Mouse (Mus musculus) granulocyte monocyte progenitor cell, adult 5-6 weeks (primary cell): ENCODE results near the gene Banp. TPM values are rescaled to one million over a fixed set of nuclear protein-coding genes. Genes with fewer than 3 reads are reported as not detected.

Experiments
- ATAC-seq: replicated peaks from 2 replicates; pipeline ENCODE4 v1.8.0; 2016; ENCODE audit warnings: mild to moderate bottlenecking, moderate TSS enrichment, inconsistent platforms; ENCODE audit not compliant: poor library complexity, severe bottlenecking
- total RNA-seq, 2 experiments: library from RNA; stranded (forward) in 1 of 2; stranded (reverse) in 1 of 2; fragments of 200-712, 200-1000 nt in 1 of 2; fragments of >200 nt in 1 of 2; fragmentation: Nextera tagmentation in 1 of 2; gene quantifications; 2 replicates each; pipeline ENCODE4 v1.2.3; 2014 to 2017

Banp gene
- total RNA-seq, 2 experiments from 2014 or later = 16.4 to 31.1 TPM

DNA sequence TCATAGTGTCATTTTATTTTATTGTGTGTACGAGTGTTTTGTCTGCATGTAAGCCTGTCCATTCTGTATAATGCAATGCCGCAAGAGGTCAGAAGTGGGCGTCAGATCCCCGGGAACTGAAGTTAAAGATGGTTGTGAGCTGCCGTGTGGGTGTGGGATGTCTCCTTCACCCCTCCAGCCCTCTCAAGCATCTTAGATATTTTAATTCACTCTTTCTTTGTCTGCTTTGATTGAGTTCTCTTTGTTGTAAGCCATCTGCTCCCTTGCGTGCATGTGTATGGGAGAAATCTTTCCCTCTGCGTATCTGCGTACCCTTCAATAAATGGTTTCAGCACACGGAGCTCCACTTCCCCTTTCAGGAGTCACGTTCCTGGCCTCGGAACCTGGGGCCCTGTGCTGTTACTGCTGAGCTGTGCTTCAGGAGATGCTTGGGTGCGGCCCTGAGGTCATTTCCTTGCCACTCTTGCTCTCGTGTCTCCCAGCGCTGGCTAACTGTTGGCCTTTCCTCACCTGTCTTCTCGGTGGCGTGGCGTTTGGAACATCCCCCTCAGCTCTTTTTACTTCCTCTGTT lies 22.0 kb downstream of the Banp start:
- peak; percentile 74 for ATAC-seq

DNA sequence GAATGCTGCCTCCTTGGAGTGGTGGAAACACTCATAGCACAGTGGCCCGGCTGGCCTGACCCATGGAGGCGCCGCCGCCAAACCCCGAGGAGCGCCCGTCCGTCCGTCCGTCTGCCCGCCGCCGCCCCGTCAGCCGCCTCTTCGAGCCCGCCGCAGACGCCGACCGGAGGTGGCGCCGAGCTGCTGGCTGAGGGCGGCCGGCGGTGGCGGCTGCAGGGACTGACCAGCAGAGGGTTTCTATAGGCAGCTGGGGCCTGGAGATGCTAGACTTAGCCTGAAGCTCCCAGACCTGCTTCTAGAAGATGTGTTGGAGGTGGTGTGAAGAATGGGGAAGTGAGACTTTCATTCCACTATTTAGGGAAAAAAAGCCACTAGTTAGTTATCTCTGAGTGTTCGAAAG lies 24.4 kb downstream of the Banp start:
- peak; percentile 72 for ATAC-seq

DNA sequence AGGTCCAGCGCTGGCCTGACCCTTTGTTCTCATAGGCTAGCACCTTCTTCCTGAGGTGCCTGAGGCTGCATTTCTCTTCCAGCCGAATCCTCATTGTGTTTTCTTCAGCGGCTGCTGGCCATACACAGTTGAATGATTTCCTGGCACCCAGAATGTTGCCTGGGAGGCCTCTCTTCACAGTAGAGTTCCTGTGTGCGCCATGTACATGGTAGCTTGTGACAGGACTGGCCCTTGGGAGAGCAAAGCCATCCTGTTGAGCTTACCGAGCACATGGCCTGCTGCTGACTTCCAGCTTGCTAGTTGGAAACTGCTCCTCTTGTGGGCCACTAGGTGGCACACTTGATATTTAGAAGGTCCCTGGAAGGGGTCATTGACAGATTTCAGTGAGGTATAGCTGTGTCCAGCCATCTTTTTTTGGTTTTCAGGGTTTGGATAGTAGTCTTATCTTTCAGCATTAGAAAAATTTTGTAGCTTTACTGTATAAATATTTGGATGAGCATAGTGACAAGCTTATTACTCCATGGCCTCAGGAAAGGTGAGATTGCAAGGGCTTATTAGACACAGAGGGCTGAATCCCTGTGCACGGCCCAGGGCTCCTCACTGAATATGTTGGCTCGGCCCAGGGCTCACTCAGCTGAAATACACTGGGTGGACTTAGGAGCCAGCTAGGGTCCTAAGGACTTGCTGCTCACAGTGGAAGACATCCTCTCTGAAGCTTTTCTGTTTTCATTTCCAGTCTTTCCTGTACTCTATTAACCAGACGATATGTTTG lies 28.5 kb downstream of the Banp start:
- ATAC-seq = peak; percentile 63; the same call in 1 of the 2 replicates

DNA sequence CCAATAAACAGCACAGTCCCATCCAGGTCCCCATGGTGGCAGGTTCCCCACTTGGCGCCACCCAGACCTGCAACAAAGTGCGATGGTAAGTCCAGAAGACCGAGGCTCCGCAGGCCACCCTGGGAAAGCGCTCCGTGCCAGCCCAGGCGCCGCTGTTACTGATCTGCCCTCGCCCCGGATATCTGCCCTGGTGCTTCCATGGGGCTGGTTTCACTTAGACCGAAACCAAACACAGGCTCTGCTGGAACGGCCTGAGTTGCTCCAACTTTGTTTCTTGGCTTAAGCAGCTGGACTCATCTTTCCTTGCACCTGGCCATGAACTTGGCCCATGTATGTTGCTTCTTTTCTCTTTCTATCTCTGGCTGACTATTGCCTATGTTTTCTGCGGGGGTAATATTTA lies 29.1 kb downstream of the Banp start:
- ATAC-seq = no peak

DNA sequence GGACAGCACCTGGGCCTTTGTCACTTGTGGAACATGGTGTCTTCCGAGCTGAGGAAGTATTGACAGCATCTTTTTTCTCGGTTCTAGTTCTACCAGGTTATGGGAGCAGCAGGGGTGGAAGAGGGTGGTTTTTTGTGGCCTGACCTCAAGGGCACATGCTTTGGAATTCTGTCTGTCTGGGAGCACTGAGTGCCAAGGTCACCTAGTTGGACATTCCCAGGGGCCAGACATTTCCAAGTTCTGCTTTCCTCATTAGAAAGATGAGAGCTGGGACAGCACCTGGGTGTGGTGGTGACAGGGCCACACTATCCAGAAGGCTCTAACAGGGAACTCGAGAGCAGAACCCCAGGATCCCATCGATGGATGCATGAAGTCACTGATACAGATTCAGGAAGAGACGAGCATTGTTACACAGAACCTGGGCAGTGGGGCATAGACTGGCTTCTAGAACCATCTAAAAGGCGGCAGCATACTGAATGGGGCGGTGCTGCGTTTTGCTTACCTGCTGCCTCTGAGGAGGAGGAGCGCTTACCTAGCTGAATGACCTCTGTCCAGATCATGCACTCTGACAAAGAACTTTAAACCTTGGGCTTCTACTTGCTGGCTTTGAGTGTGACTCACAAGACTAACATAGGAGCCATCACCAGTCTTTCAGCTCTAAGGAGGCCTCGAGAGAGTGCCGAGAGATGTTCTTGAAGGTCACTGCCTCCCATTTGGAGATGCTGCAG lies 31.4 kb downstream of the Banp start:
- no peak for ATAC-seq

DNA sequence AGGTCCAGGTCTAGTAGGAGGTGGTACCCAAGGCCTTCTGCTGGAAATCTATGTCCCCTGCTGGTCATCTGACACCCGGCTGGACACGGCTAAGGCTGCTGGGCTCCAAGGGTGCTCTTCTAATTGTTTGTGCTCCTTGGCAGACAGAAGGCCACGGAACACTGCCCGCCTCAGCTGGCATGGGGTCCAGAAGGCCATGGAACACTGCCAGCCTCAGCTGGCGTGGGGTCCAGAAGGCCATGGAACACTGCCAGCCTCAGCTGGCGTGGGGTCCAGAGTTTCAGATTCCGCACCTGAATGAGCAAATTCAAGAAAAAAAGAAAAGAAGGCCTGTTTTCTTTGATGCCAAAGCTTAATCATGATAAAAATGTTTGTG lies 32.0 kb downstream of the Banp start:
- ATAC-seq = no peak

DNA sequence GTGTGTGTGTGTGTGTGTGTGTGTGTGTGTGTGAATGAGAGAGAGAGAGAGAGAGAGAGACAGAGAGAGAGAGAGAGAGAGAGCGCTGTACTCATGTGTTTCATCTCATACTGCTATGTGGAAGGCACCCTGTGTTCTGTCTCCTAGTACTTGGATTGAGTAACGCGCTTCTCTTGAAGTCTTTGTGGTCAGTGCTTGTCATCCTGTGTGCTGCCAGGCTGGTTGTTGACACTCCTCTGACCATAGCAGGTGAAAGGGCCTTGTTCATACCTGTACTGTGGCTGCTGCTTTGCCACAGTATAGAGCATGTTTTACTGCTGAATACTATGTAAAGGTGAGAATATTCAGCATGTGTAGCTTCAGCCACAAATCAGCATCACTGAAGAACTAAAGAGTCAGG lies 36.1 kb downstream of the Banp start:
- no peak for ATAC-seq

DNA sequence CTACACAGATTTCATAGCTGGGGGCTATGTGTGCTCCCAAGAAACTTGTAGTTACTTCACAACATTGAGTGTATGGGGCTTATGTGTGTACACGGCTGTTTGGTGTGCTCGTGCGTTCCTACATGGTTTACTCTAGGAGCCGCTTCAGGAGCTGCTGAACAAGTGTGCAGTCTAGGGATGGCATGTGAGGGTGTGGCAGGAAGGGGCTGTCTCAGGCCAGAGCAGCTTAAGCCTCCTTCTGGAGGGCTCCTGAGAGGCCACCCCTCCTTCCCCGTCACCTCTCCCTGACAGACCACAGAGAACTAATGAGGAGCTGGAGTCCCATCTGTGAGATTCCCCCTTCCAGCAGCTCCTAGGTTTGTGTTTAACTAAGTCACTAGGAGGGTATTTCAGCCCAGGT lies 38.3 kb downstream of the Banp start:
- ATAC-seq = no peak

DNA sequence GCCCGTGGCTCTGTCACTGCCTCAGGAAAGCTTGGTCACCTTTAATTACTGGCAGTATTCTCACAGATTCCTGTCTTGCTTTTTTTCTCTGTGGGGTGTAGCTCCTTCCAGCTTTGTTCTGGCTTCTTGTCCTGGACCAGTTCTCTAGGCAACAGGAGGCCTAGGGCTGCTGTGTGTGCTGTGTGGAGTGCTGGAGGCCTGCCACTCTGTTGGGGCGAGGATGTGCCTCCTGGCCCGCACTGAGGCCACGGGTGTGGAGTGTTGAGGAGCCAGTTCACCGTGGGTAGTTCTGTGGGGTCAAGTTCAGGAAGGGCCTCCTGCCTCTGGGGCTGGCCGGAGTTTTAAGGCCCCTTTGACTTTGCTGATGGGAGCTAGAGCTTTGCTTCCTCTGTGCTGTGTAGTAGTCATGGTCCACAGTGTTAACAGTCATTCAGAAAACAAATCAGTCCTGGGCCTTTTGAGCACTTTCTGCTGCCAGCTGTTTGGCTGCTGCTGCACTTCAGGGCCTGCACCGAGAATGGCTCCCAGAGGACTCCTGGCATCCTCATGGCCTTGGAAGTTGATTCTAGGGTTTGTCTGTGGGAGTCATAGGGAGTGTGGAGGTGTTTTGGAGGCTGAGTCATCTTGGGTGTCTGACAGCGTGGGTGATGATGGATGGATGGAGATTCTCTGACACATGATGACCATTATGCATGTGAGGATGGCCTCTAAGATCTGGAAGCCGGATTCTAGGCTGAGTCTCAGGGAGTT lies 41.1 kb downstream of the Banp start:
- ATAC-seq = no peak

DNA sequence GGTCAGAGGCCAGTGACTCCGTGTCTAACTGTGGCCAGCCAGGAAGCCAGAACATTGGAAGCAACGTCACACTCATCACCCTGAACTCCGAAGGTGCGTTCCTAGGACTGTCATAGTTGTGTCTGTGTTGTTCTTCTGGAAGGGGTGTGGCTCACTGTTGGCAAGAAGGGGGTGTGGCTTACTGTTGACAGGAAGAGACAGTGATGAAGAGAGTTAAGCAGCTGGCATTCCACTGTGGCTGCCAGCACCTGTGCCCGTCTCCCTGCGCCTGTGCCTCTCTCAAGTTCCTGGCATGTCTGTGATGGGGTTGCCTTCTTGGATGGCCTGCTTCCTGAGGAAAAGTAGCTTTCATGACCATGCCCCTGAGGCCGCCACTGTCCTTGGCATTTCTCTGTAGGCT lies 42.1 kb downstream of the Banp start:
- ATAC-seq = no peak

DNA sequence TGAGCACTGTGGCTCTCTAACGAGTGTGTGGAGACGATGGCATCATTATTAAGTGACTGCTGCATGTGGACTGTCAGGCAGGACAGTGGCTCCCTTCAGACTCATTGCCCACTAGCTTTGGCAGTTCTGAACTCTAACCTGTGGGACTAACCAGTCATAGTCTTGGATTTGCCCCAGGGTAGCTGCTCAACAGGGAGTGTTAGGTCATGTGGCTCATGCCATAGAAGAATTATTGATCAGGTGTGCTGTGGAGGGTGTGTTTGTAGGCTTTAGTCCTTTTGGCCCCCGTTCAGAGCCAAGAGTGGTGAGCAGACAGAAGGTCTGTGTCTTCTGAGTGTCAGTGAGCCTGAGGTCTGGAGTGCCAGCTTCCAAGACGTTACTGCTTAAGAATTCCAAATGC lies 43.4 kb downstream of the Banp start:
- ATAC-seq = no peak

DNA sequence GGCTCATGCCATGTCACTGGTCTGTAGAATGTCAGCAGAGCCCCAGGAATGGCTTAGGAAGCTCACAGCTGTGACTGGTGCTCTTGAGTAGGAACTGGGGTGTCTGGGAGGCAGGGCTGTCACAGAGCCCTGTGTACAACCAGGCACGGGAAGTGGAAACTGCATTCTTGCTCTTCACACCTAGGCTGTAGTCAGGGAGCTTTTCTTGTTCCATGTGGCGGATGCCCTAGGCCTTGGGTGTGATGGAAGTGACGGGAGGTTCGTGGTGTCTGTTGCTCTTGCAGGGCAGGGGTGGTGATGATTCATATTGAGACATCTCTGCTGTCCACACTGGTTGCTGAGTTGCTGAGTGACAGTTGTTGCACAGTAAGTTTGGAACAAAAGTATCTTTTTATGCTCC lies 45.6 kb downstream of the Banp start:
- ATAC-seq = no peak

DNA sequence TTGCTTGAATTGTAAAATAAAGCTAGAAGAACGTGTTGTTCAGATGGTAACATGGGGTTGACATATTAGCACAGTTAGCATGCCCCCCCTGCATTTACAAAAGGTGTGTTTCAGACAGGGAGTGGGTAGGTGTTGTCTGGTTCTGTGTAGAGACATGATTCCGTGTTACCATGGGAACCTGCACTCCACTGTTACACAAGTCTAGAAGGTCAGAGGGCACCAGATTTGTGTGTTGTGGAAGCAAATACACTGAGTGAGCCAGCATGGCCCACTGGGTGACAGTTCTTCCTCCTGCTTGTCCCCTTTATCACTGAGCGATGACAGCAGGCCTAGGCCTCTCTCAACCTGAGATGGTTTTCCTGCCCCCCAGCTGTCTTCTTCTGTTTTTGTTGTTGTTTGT lies 46.3 kb downstream of the Banp start:
- no peak for ATAC-seq

DNA sequence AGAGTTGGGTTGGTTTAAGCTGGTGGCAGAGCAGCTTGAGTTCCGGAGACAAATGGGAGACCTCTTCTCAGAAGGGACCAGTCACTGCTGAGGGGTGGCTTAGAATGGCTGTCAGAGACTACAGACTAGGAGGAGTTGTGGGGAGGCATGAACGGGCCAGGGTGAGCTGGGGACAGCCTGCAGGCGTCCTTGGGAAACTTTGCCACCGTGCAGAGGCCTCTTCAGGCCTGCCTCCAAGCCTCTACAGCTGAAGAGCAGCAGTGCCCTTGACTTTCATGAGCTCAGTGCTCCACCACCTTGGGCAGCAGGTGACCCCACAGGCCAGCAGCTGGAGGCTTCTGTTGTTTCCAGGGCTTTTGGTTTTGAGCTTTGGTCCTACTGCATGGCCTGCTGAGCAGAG lies 49.1 kb downstream of the Banp start:
- no peak for ATAC-seq

DNA sequence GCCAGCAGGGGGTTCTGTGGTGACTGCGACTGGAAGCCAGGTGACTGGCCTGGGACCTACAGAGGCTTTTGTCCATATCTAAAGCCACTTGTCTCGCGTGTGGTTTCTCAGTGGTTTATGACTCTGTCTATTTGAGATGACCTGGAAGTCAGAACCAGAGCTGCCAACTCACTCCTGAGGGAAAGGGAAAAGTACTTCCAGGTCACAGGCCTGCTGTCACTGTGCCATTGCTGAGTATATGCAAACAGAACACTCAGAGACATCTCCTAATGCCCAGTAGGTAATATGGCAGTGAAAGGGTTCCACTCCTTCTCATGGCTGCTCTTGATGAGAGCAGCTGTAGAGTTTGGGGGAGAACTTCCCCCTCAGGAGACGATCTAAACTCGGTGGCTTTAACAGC lies 49.7 kb downstream of the Banp start:
- ATAC-seq = no peak

DNA sequence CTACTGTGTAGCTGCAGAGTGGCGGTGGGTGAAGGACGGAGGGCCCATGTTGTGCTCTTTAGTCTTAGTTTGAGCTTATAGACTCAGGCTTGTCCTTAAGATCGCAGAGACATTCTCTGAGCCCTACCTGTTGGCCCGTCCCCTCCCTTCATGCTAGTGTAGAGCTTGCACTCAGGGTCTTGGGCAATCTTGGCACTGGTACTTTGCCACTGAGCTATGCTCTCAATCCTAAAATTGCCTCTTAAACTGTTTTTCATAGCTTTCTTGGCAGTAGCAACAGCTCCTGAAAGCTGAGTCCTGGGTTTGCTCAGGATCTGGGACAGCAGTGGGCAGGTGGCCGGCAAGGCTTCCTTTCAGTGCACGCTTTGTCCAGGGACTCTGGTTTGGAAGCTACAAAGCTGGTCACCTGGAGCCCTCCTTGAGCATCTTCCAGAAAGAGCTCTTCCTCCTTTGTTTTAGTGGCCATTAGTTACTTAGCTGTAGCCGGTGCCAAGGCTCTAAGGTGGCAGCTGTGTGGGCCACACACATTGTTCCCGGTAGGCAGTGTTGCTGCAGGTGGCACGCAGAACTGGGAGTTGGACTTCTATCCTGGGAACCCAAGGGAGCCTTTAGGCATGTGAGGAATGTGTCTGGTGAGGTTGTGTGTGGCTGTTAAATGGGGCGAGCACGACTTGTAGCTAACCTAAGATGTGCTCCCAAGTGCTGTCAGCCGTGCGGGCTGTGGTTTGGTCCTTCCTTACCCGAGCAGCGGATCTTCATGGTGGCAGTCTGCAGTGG lies 52.0 kb downstream of the Banp start:
- ATAC-seq = no peak

DNA sequence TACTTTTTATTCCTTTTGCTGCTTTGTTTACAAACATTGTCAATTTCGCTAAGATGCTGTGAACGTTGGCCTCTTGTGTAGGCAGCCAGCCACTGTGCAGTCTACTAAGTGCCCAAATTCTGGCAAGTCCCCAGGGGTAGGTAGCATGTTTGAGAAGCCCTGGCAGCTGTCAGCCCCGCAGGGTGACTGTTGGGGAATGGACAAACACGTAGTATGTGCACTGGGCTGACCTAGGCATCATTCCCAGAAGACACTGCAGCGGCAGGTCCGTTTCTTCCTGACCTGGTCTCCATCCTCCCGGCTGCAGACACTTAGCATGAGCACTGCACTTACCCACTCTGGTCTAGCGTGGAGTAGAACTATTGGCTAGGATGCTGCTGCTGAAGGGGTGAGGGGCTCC lies 54.1 kb downstream of the Banp start:
- ATAC-seq = no peak

DNA sequence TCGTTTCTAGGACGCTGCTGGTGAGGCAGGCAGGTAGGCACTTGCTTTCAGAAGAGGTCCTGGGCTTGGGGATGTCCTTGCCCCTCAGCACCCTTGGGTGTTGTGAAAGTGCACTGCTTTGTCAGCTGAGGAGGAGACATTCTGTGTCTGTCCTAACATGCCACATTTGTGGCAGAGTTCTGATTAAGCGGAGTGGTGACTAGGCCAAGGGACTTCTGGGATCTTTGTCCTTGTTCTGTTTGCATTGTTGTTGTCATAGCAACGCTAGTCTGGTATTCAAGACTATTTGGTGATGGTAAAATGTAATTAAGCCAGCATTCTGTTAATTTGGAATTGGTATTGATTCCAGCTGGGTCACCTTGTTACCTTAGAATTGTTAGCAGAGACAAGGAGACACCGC lies 54.6 kb downstream of the Banp start:
- ATAC-seq = no peak

DNA sequence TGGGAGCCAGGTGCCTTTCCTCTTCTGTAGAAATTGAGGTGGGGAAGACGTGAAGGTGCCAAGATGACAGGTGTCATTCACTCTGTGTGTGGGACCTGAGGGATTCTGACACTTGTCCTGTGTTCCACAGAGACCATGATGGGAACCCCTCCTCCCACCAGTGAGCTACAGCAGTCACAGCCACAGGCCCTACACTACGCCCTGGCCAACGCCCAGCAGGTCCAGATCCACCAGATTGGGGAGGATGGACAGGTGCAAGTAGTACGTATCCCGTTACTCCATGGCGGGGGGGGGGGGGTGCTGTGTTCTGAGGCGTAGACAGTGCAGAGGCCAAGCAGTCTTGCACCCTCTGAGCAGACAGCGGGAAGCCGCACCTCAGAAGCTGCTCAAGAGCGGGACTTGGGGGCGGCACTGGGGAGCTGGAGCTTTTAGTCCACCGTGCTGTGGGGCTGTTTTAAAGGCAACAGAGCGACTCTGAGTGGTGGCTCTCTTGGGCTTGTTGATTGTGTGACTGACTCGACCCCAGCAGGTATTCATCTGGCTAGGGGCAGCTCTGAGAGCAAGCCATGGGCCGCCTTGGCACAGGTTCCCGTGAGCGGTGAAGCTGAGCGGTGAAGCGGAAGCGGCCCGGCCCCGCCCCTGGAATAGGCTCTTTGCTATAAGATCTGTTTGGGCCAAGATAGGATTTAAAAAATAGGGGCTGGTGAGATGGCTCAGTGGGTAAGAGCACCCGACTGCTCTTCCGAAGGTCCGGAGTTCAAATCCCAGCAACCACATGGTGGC lies 56.1 kb downstream of the Banp start:
- ATAC-seq = no peak
